Mouse (Mus musculus) spleen, adult 2 months (tissue): ENCODE measurements around the gene Cox4i2.

Source experiments
- CTCF ChIP-seq: fragments of 200-500 bp; IDR thresholded peaks from 2 replicates; pipeline ENCODE4 v1.5.1; 2011; ENCODE audit warnings: mild to moderate bottlenecking, inconsistent platforms; ENCODE audit not compliant: insufficient read depth, insufficient read length, insufficient replicate concordance; ENCODE audit errors: extremely low read depth
- POLR2A ChIP-seq: fragments of 200-500 bp; IDR thresholded peaks from 2 replicates; pipeline ENCODE4 v1.6.1; 2011; ENCODE audit warnings: low read depth, low read length, inconsistent platforms

- TF ChIP-seq CTCF (no peak), POLR2A (no peak)
Measured at GRCm38 (mm10) chr2:152793381-152793780, 39.4 kb downstream of the Cox4i2 start.
